Mouse (Mus musculus): ENCODE data around the gene Dynlt3. TPM values are rescaled to one million over a fixed set of nuclear protein-coding genes. Genes with fewer than 3 reads are reported as not detected.
"Not testable (repeated sequence)": the region's sequence is repeated elsewhere in the genome, so short reads cannot be mapped to it uniquely, and the experiment has no call there.

Dynlt3 gene
- total and polyA plus RNA-seq, 2 experiments from 2014 or later, result 37.2 to 63.4 TPM

DNA sequence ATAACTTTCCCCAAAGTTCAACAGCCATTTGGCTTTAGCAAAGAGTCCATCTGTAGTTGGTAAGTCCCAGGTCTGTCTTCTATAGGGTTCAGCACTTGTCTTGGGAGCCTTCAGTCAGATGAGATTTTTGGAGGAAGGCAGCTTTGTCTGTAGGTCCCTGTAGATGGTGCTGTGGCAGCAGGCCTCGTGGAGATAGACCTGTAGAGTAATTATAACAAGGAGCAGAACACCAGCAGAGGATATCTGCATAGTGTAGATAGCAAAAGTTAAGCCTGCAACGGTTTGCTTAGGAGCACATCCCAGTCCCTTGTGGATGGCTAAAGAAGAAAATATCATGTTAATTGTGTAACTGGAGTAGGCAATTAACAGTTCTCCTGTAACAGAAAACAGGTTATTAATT lies 22.7 kb downstream of the Dynlt3 start:
- WGBS, result 63% methylated on average over 2 of the region's 2 CpGs
- not testable (repeated sequence) for H3K9me3 ChIP-seq (ENCODE audit: low read length); H3K27ac ChIP-seq (ENCODE audit: low read depth, low read length); ATAC-seq (ENCODE audit: low FRiP score); H3K4me1 ChIP-seq (ENCODE audit: insufficient read depth, low read length); H3K27me3 ChIP-seq (ENCODE audit: insufficient read depth, low read length); H3K9ac ChIP-seq (replicated peaks; ENCODE audit: low read length, poor library complexity, severe bottlenecking); DNase-seq (ENCODE audit: low spot score); H3K4me2 ChIP-seq (ENCODE audit: low read depth, low read length, poor library complexity, severe bottlenecking); H3K4me3 ChIP-seq (ENCODE audit: low read depth, low read length); H3K36me3 ChIP-seq (ENCODE audit: insufficient read depth, low read length)
- peak; percentile 13; the same call in 1 of the 2 replicates for TF ChIP-seq CTCF (IDR thresholded peaks at IDR 0.05)

Other genes with a start within 250 kb of the Dynlt3 start
- gene Cybb, start 175.2 kb downstream of the Dynlt3 start, total RNA-seq (2014; rRNA removed), result 0.16 and 10.9 TPM in 2 replicates
- gene Cybb, start 175.2 kb downstream of the Dynlt3 start, polyA plus RNA-seq (2015; fragmentation: Nextera tagmentation; extraction: Ambion mirVana), result 0.29 and 0.59 TPM in 2 replicates
- gene H2al1o, start 90.6 kb downstream of the Dynlt3 start, total RNA-seq (2014; rRNA removed), result not detected in 2 replicates
- not detected in 2 replicates for gene H2al1o, start 90.6 kb downstream of the Dynlt3 start, polyA plus RNA-seq (2015; fragmentation: Nextera tagmentation; extraction: Ambion mirVana)
- gene Hypm, start 183.9 kb upstream of the Dynlt3 start, total RNA-seq (2014; rRNA removed), result not detected in 2 replicates
- gene Hypm, start 183.9 kb upstream of the Dynlt3 start, polyA plus RNA-seq (2015; fragmentation: Nextera tagmentation; extraction: Ambion mirVana), result not detected in 2 replicates
- gene H2al3, start 186.7 kb upstream of the Dynlt3 start, total RNA-seq (2014; rRNA removed), result not detected in 2 replicates
- gene H2al3, start 186.7 kb upstream of the Dynlt3 start, polyA plus RNA-seq (2015; fragmentation: Nextera tagmentation; extraction: Ambion mirVana), result not detected in 2 replicates
- 0.27 and 0.28 TPM in 2 replicates for gene Sytl5, start 222.6 kb upstream of the Dynlt3 start, total RNA-seq (2014; rRNA removed)
- gene Sytl5, start 222.6 kb upstream of the Dynlt3 start, polyA plus RNA-seq (2015; fragmentation: Nextera tagmentation; extraction: Ambion mirVana), result 0.26 and 0.36 TPM in 2 replicates

Data from midbrain, postnatal 0 days (tissue).